Mouse (Mus musculus): ENCODE results near the gene Naxd.

DNA sequence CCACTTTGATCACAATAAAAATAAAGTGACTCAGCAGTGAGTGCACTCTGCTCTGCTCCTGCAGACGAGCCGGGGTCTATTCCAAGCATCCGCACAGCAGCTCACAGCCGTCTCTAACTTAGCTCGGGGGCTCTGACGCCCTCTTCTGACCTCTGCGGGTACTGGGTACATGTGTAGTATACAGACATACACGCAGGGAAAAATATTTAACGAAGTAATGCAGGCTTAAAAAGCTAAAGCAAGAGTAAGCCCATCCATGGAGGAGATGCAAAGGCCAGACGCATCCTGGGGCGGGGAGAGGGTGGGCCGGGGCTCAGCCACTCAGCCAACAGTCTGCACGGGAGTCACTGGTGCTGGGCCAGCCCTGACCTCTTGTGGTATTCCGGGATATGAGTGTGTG is 8.8 kb downstream of the Naxd start:
- TF ChIP-seq POLR2AphosphoS5 (IDR thresholded peaks at IDR 0.05; ENCODE audit: insufficient replicate concordance, low read depth, low read length) (no peak), CTCF (IDR thresholded peaks at IDR 0.05; ENCODE audit: low read depth, low read length) (no peak), TAL1 (conservative IDR thresholded peaks at IDR 0.05; ENCODE audit: low read depth, low read length) (no peak), GATA1 (IDR thresholded peaks at IDR 0.05; ENCODE audit: borderline replicate concordance, low read length) (no peak)
